Mouse (Mus musculus) left cerebral cortex, adult 8-10 months (tissue): ENCODE measurements around the gene Eif4e2. TPM values are rescaled to one million over a fixed set of nuclear protein-coding genes. Genes with fewer than 3 reads are reported as not detected.

ENCODE experiments used
- DNase-seq, 2 experiments: peaks; one replicate each; pipeline ENCODE4 v3.0.0; 2022; ENCODE audit warnings: low spot score in 2 of 2
- total RNA-seq, 4 experiments: library from RNA; stranded (reverse); gene quantifications; 2 replicates each; pipeline ENCODE4 v1.2.4; 2022

The Eif4e2 gene
- total RNA-seq: 10 to 100 TPM; 57.6 to 68.2 (median 58.9) TPM

- DNase-seq: peak; percentile 80 to 90
Measured at GRCm38 (mm10) chr1:87213735-87214704, at the start of gene Eif4e2. TSS of gene Eif4e2 (plus strand) at chr1:87213914.

GRCm38 (mm10) chr1:87164164-87164795 is 49.4 kb upstream of the Eif4e2 start:
- DNase-seq: no peak

DNA sequence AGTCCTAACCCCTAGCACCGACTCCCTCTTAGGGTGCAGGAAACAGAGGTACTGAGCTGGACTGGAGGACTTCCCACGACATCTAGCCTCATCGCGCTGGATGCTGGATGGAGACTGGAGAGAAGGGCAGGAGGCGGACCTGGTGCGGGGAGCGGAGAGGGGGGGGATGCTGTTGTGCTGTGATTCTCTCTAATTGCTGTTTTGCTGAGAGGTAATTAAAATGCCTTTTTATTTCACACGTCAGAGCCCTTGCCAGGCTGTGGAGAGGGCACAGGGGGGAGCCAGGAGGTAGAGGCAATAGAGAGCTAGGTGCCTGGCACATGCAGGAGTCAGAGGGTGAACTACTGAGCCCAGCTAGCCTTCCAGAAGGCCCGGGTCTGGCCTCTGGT is 48.9 kb upstream of the Eif4e2 start:
- no peak for DNase-seq

- no peak for DNase-seq
Measured at GRCm38 (mm10) chr1:87170458-87170857, 43.3 kb upstream of the Eif4e2 start.

GRCm38 (mm10) chr1:87171312-87171711 is 42.4 kb upstream of the Eif4e2 start:
- no peak for DNase-seq

- DNase-seq: no peak
Measured at GRCm38 (mm10) chr1:87172316-87172715, 41.4 kb upstream of the Eif4e2 start.

DNA sequence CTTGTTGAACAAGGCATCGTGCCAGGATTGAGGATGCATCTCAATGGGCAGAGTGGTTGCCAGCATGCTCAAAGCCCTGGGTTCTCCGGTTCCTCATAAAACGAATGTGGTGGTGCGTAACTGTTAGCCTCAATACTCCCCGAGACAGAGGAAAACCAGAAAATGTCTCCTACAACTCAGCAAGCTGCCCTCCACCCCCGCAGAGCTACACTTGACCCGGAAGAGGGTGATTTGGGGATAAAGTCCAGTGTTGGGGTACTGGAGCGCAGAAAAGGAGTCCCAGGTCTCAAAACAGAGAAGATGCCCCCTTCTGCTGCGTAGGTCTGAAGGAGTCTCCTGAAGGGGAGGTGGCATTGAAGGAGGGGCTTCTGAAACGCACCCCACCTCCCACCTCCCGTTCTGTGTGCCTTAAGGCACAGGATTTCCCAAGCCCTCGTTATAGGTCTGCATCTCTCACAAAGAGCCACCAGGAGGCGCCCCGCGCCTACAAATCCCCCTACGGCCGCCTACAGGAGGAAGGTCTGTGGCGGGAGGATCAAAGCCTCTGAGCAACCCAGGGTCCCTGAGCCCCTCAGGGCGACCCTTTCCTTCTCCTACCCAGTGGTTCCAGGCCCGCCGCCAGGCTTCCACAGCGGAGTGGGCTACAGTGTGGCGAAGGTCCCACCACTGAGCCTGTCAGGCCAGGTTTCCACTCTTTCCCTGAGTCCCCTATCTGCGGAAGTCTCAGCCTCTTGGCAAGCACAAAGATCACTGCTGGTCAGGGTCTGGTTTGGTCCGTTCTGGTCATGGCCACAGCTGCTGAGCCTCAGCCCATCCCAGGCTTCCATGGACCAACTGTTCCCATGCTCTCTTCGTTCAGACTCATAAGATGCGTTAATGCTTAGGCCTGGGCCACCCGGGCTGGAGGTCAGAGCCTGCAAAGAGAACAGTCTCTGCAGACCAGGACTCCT is 39.4 kb upstream of the Eif4e2 start:
- DNase-seq: peak in 1 of 2 experiments; percentile 42

DNA sequence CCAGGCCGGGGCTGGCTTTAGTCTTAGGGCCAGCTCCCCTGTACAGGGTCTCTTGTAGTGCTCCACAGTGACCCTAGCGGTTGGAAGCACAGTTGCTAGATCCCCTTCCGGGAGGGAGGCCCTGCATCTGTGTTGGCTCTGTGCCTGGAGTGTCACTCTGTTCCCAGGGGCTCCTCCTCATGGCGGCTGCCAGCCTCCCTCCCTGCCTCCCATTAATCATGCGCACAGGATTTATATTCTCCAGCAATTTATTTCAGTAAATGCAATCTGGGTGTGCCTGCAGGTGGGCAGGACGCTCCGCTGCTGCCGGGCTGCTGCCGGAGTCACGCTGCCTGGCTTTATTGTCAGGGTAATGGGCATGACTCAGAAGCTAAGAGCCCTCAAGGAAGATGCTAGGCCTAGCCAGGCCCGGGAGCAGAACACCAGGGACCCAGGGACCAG is 37.8 kb upstream of the Eif4e2 start:
- peak; percentile 23 to 62 for DNase-seq

DNA sequence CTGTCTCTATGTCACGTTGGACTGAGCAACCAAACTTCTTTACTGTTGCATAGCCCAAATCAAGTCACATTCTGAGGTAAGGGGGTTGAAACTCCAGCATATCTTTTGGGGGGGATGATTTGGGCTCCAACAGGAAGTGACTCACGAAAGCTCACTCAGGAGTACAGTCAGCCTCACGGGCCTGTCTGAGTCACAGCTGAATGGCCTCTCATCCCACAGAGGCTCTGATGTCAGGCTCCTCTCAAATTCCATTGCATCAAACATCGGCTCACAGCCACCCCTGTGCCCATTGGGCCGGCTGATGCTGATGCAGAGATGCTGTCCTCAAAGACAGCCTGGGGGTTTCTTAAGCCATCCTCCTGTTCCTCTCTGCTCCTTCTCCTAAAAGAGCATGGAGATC is 32.8 kb upstream of the Eif4e2 start:
- no peak for DNase-seq

DNA sequence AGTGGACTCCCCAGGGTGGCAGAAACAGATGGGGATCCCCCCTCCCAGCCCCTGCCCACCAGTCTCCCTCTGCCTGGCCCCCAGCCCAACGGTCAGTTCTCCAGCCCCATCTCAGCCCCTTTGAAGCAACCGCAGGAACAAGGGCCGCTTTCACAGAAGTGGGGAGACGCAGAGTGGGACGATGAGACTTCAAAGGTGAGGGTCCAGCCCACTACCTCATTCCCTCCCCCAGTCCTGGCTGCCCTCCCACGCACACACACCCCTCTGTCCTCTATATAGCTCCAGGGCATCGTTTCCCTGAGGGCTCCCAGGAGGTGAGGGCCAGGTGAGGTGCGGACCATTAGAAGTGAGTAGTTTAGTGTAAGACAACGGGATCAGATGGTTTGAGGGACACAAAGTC is 30.7 kb upstream of the Eif4e2 start, which contains the start of gene Prss56:
Prss56 (plus strand) TSS at position 301 of the 400 bp plus-strand sequence.
- no peak for DNase-seq

DNA sequence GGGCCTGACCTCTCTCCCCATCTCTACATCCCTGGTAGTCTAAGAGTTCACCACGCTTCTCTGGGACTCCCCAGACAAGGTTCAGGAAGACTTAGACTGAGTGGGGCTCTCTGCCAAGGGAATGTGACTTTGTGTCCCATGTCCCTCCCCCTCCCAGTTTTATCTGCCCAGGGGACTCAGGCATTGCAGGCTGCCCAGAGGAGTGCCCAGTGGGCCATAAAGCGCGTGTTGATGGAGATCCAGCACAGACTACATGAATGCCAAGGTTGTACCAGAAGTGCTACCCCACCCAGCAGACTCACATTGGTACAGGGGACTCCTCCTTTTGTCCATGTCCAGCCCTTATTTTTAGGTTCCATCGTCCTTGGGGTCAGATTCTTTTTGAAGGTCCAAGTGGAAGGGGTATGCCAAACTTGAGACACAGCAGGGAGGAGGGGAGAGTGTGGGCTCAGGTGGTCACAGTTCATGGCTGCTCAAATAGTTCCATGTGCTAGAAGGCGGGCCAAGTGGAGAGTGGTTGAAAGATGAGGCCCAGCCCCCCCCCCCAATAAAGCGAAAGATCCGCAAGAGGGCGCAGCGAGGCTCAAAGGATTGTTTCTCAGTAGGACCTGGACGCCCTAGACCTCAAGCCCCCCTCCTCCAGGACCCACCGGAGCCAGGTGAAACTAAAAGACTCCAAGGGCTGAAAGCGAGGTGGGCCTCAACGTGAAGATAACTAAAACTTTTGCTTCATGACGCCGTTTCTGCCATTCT is 29.5 kb upstream of the Eif4e2 start:
- no peak for DNase-seq

- DNase-seq: peak; percentile 34 to 49
Measured at GRCm38 (mm10) chr1:87184751-87185139, 29.0 kb upstream of the Eif4e2 start.

GRCm38 (mm10) chr1:87185526-87185925 is 28.2 kb upstream of the Eif4e2 start:
- no peak for DNase-seq

DNA sequence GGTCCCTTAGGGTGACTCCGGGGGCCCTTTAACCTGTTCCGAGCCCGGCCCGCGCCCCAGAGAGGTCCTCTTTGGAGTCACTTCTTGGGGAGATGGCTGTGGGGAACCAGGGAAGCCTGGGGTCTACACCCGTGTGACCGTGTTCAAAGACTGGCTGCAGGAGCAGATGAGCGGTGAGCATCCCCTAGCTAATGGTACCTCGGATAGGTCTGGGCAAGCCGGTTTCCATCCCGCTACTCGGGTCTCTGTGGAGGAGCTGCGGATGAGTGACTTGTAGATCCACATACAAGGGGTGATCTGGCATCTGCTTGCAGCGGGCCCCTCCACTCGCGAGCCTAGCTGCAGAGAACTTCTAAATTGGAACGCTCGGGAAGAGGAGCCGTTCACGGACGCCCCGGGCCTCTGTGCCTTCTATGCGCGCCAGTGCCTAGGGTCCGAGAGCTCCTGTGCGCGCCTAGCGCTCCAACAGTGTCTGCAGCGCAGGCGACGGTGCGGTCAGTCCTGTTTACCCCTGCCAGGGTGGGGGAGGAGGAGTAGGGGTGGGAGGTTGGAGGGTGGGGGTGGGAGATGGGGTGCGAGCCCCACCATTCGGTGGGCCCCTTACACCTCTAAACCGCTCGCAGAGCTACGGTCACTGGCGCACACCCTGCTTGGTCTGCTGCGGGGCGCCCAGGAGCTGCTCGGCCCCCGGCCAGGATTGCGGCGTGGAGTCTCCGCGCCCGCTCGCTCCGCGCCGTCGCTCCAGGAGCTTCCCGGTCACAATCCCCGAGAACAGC is 27.3 kb upstream of the Eif4e2 start:
- DNase-seq: no peak

- DNase-seq: peak in 1 of 2 experiments; percentile 54
Measured at GRCm38 (mm10) chr1:87187037-87187355, 26.7 kb upstream of the Eif4e2 start.

GRCm38 (mm10) chr1:87190429-87190828 is 23.3 kb upstream of the Eif4e2 start, which contains the start of gene Chrnd:
TSS of gene Chrnd (plus strand) at chr1:87190607.
- DNase-seq: no peak

- DNase-seq: no peak
Measured at GRCm38 (mm10) chr1:87197296-87197695, 16.4 kb upstream of the Eif4e2 start.

- DNase-seq: no peak
Measured at GRCm38 (mm10) chr1:87198119-87199065, 15.3 kb upstream of the Eif4e2 start.

DNA sequence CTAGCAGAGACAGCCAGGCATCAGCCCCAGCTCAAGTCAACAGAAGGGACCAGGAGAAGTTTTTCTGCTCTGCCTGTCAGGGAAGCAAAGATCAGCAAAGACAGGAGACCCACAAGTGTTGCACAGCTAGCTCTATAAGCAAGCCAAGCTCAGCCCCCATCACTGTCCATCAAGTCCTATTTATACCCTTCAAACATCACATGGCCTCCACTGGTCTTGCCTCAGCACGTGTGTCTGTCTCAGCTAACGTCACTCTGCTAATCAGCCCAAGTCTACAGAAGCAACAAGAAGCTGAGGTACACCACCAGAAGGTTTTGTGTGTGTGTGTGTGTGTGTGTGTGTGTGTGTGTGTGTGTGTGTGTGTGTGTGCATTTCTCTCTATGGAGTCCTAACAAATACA is 12.9 kb upstream of the Eif4e2 start:
- DNase-seq: no peak
